Mouse (Mus musculus) liver, embryonic 13.5 days (tissue): Measurements from ENCODE around the gene Frmd4a. TPM values are rescaled to one million over a fixed set of nuclear protein-coding genes. Genes with fewer than 3 reads are reported as not detected.
"Not testable (repeated sequence)": the region's sequence is repeated elsewhere in the genome, so short reads cannot be mapped to it uniquely, and the experiment has no call there.

Experiments
- ATAC-seq: fragments of 200-750 bp; cut with Nextera tagmentation; 2 replicates; pipeline ENCODE4 v1.8.0; 2017; ENCODE audit warnings: low read depth, mild to moderate bottlenecking, moderate number of reproducible peaks, moderate library complexity
- DNase-seq: peaks from one replicate; pipeline ENCODE4 v3.0.0; 2022
- H3K27ac ChIP-seq: fragments of 300-500 bp; sonication (generic); 2 replicates; pipeline ENCODE4 v1.5.1; 2015; ENCODE audit warnings: moderate library complexity, mild to moderate bottlenecking, inconsistent platforms
- H3K27me3 ChIP-seq: fragments of 300-500 bp; sonication (generic); 2 replicates; pipeline ENCODE4 v1.6.1; 2015; ENCODE audit warnings: mild to moderate bottlenecking, inconsistent platforms
- H3K36me3 ChIP-seq: fragments of 300-500 bp; sonication (generic); 2 replicates; pipeline ENCODE4 v1.6.1; 2015; ENCODE audit warnings: mild to moderate bottlenecking, inconsistent platforms
- H3K4me1 ChIP-seq: fragments of 300-500 bp; sonication (generic); replicated peaks from 2 replicates; pipeline ENCODE4 v1.6.1; 2015; ENCODE audit warnings: inconsistent platforms
- H3K4me2 ChIP-seq: fragments of 300-500 bp; sonication (generic); 2 replicates; pipeline ENCODE4 v1.6.1; 2015; ENCODE audit warnings: inconsistent platforms, mild to moderate bottlenecking, moderate library complexity
- H3K4me3 ChIP-seq: fragments of 300-500 bp; sonication (generic); replicated peaks from 2 replicates; pipeline ENCODE4 v1.5.1; 2015; ENCODE audit warnings: mild to moderate bottlenecking, inconsistent platforms
- H3K9ac ChIP-seq: fragments of 300-500 bp; sonication (generic); 2 replicates; pipeline ENCODE4 v1.6.1; 2015; ENCODE audit warnings: mild to moderate bottlenecking, inconsistent platforms
- H3K9me3 ChIP-seq: fragments of 300-500 bp; sonication (generic); replicated peaks from 2 replicates; pipeline ENCODE4 v1.6.1; 2016; ENCODE audit warnings: inconsistent platforms
- WGBS: fragments of 180-500 bp; shearing (Covaris S2); methylation state at CpG from one replicate; pipeline ENCODE4 v1.1.7; 2015; ENCODE audit not compliant: insufficient replicate concordance; 5-methylcytosine and 5-hydroxymethylcytosine counted together
- polyA plus RNA-seq: library from polyadenylated mRNA; unstranded; fragments of >200 nt; fragmentation: Nextera tagmentation; extraction: Ambion mirVana; gene quantifications from 2 replicates; pipeline ENCODE4 v1.2.1, GENCODE M21; 2015

The Frmd4a gene
- polyA plus RNA-seq, 1 experiment from 2014 or later, result 11.0 TPM

- no peaks in the 10 kb centered on the region for H3K9me3 ChIP-seq
These were observed 236.6 kb downstream of the Frmd4a start for GRCm38 (mm10) chr2:4254083-4254482.

GRCm38 (mm10) chr2:4256242-4256641, 238.7 kb downstream of the Frmd4a start:
- no peak for ATAC-seq
- 46% methylated on average over 2 of the region's 2 CpGs for WGBS
- Histone ChIP-seq H3K9ac (no peak overlapping the region), H3K4me3 (no peak overlapping the region), H3K27me3 (no peaks in the 10 kb centered on the region), H3K4me1 (no peaks in the 10 kb centered on the region), H3K4me2 (no peak overlapping the region), H3K9me3 (no peaks in the 10 kb centered on the region), H3K36me3 (no peaks in the 10 kb centered on the region), H3K27ac (no peak overlapping the region)
- DNase-seq, result no peak

More at GRCm38 (mm10) chr2:4254083-4254482, 236.6 kb downstream of the Frmd4a start:
- Histone ChIP-seq H3K27me3 (no peaks in the 10 kb centered on the region), H3K36me3 (no peaks in the 10 kb centered on the region), H3K4me2 (no peak overlapping the region), H3K4me1 (no peaks in the 10 kb centered on the region), H3K9ac (no peak overlapping the region), H3K4me3 (no peak overlapping the region), H3K27ac (no peak overlapping the region)
- 56% methylated on average over 5 of the region's 5 CpGs for WGBS
- ATAC-seq (no peak), DNase-seq (no peak)

- no peaks in the 10 kb centered on the region for H3K36me3 ChIP-seq
- no peak overlapping the region for H3K4me3 ChIP-seq
- 84% methylated on average over 1 of the region's 1 CpGs for whole genome bisulfite sequencing
- no peaks in the 10 kb centered on the region for H3K4me1 ChIP-seq
- H3K27ac ChIP-seq, result no peak overlapping the region
- H3K27me3 ChIP-seq, result no peaks in the 10 kb centered on the region
- no peak overlapping the region for H3K4me2 ChIP-seq
- no peak for ATAC-seq
- H3K9me3 ChIP-seq, result no peaks in the 10 kb centered on the region
- no peak overlapping the region for H3K9ac ChIP-seq
- no peak for DNase-seq
These were observed 240.1 kb downstream of the Frmd4a start for GRCm38 (mm10) chr2:4257604-4258003.

GRCm38 (mm10) chr2:4258803-4259202, 241.3 kb downstream of the Frmd4a start:
- not testable (repeated sequence) for H3K27me3 ChIP-seq, H3K36me3 ChIP-seq, DNase-seq, ATAC-seq, H3K27ac ChIP-seq, H3K4me1 ChIP-seq, H3K4me3 ChIP-seq, H3K9me3 ChIP-seq, H3K4me2 ChIP-seq, H3K9ac ChIP-seq
- 62% methylated on average over 12 of the region's 12 CpGs for WGBS

GRCm38 (mm10) chr2:4260324-4261058, 243.0 kb downstream of the Frmd4a start:
- Histone ChIP-seq H3K36me3 (no peaks in the 10 kb centered on the region), H3K27me3 (no peaks in the 10 kb centered on the region), H3K4me2 (no peak overlapping the region), H3K27ac (no peak overlapping the region), H3K9me3 (no peaks in the 10 kb centered on the region), H3K4me3 (no peak overlapping the region), H3K4me1 (no peaks in the 10 kb centered on the region), H3K9ac (no peak overlapping the region)
- 38% methylated on average over 10 of the region's 10 CpGs for WGBS
- DNase-seq (no peak), ATAC-seq (no peak)

- DNase-seq (no peak), ATAC-seq (no peak)
- H3K9me3 ChIP-seq, result no peaks in the 10 kb centered on the region
- no peaks in the 10 kb centered on the region for H3K4me1 ChIP-seq
- no peak overlapping the region for H3K9ac ChIP-seq
- no peaks in the 10 kb centered on the region for H3K36me3 ChIP-seq
- 38% methylated on average over 3 of the region's 3 CpGs for WGBS
- H3K4me3 ChIP-seq, result no peak overlapping the region
- H3K4me2 ChIP-seq, result no peak overlapping the region
- no peak overlapping the region for H3K27ac ChIP-seq
- no peaks in the 10 kb centered on the region for H3K27me3 ChIP-seq
These were observed 245.2 kb downstream of the Frmd4a start for GRCm38 (mm10) chr2:4262667-4263066.

- DNase-seq (no peak), ATAC-seq (no peak)
- no peaks in the 10 kb centered on the region for H3K36me3 ChIP-seq
- no peaks in the 10 kb centered on the region for H3K4me1 ChIP-seq
- H3K9ac ChIP-seq, result no peak overlapping the region
- 75% methylated on average over 7 of the region's 7 CpGs for WGBS
- no peaks in the 10 kb centered on the region for H3K9me3 ChIP-seq
- no peak overlapping the region for H3K4me2 ChIP-seq
- no peak overlapping the region for H3K27ac ChIP-seq
- no peak overlapping the region for H3K4me3 ChIP-seq
- no peaks in the 10 kb centered on the region for H3K27me3 ChIP-seq
These were observed 249.9 kb downstream of the Frmd4a start for GRCm38 (mm10) chr2:4267377-4267776.

GRCm38 (mm10) chr2:4282777-4283176, 265.3 kb downstream of the Frmd4a start:
- Histone ChIP-seq H3K36me3 (no peaks in the 10 kb centered on the region), H3K4me1 (no peaks in the 10 kb centered on the region), H3K4me3 (no peak overlapping the region), H3K27ac (no peak overlapping the region), H3K9ac (no peak overlapping the region), H3K9me3 (no peaks in the 10 kb centered on the region), H3K4me2 (no peak overlapping the region), H3K27me3 (no peaks in the 10 kb centered on the region)
- no peak for ATAC-seq
- no peak for DNase-seq
- WGBS, result 61% methylated on average over 5 of the region's 5 CpGs

- H3K4me2 ChIP-seq, result no peak overlapping the region
These were observed 268.3 kb downstream of the Frmd4a start for GRCm38 (mm10) chr2:4285693-4286291.

GRCm38 (mm10) chr2:4286390-4286901, 268.9 kb downstream of the Frmd4a start:
- H3K27me3 ChIP-seq, result no peaks in the 10 kb centered on the region
- WGBS, result 58% methylated on average over 8 of the region's 8 CpGs
- no peak for DNase-seq
- no peak overlapping the region for H3K4me2 ChIP-seq
- no peak overlapping the region for H3K27ac ChIP-seq
- H3K4me1 ChIP-seq, result no peaks in the 10 kb centered on the region
- H3K4me3 ChIP-seq, result no peak overlapping the region
- ATAC-seq, result no peak
- no peak overlapping the region for H3K9ac ChIP-seq
- no peaks in the 10 kb centered on the region for H3K9me3 ChIP-seq
- no peaks in the 10 kb centered on the region for H3K36me3 ChIP-seq

More at GRCm38 (mm10) chr2:4285693-4286291, 268.3 kb downstream of the Frmd4a start:
- no peak for DNase-seq
- H3K36me3 ChIP-seq, result no peaks in the 10 kb centered on the region
- no peak overlapping the region for H3K9ac ChIP-seq
- no peak overlapping the region for H3K27ac ChIP-seq
- no peak overlapping the region for H3K4me3 ChIP-seq
- 17% methylated on average over 4 of the region's 4 CpGs for WGBS
- no peaks in the 10 kb centered on the region for H3K4me1 ChIP-seq
- no peaks in the 10 kb centered on the region for H3K9me3 ChIP-seq
- no peaks in the 10 kb centered on the region for H3K27me3 ChIP-seq
- ATAC-seq, result no peak

- no peaks in the 10 kb centered on the region for H3K4me1 ChIP-seq
- ATAC-seq (no peak), DNase-seq (no peak)
- no peak overlapping the region for H3K27ac ChIP-seq
- H3K27me3 ChIP-seq, result no peaks in the 10 kb centered on the region
- no peaks in the 10 kb centered on the region for H3K36me3 ChIP-seq
- H3K9ac ChIP-seq, result no peak overlapping the region
- no peak overlapping the region for H3K4me3 ChIP-seq
- H3K9me3 ChIP-seq, result no peaks in the 10 kb centered on the region
- WGBS, result 70% methylated on average over 2 of the region's 2 CpGs
- no peak overlapping the region for H3K4me2 ChIP-seq
These were observed 273.0 kb downstream of the Frmd4a start for GRCm38 (mm10) chr2:4290475-4290874.

GRCm38 (mm10) chr2:4291100-4291499, 273.6 kb downstream of the Frmd4a start:
- Histone ChIP-seq H3K4me3 (no peak overlapping the region), H3K4me1 (no peaks in the 10 kb centered on the region), H3K9me3 (no peaks in the 10 kb centered on the region), H3K4me2 (no peak overlapping the region), H3K36me3 (no peaks in the 10 kb centered on the region), H3K27ac (no peak overlapping the region), H3K9ac (no peak overlapping the region), H3K27me3 (no peaks in the 10 kb centered on the region)
- DNase-seq (no peak), ATAC-seq (no peak)
- 46% methylated on average over 2 of the region's 2 CpGs for WGBS
